Mouse (Mus musculus): Measurements from ENCODE around the gene Kctd12b. TPM values are rescaled to one million over a fixed set of nuclear protein-coding genes. Genes with fewer than 3 reads are reported as not detected.

Kctd12b gene
- polyA plus RNA-seq, 1 experiment: 4.6 TPM

GRCm38 (mm10) chrX:153640615-153641014 is 55.6 kb downstream of the Kctd12b start:
- TF ChIP-seq POLR2A (IDR thresholded peaks at IDR 0.05; ENCODE audit: borderline replicate concordance, extremely low read depth, insufficient read depth, insufficient read length, poor library complexity, severe bottlenecking): no peak
- peak; percentile 21; the same call in 1 of the 2 replicates for TF ChIP-seq CTCF (IDR thresholded peaks at IDR 0.05; ENCODE audit: borderline replicate concordance, extremely low read depth, insufficient read depth, insufficient read length)
- no peak for DNase-seq (ENCODE audit: low read depth)

DNA sequence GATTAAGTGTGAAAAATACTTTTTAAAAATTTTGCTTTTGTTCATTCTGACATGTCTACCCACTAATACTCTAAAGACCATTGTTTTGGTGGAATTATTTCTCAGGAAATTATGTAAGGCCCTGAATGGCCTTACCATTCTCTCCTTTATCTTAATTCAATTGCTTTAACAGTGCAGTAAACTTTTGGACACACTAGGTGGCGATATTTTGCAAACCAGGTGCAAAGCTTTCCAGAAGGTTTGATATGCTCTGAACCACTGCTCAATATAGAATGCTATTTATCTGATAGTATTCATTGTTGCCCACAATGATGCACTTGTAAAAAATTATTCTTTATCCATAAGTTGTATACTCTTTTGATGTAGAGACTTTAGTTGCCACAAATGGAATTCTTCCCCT is 59.9 kb downstream of the Kctd12b start:
- DNase-seq (ENCODE audit: low read depth): peak; percentile 51
- TF ChIP-seq POLR2A (IDR thresholded peaks at IDR 0.05; ENCODE audit: borderline replicate concordance, extremely low read depth, insufficient read depth, insufficient read length, poor library complexity, severe bottlenecking) (no peak), CTCF (IDR thresholded peaks at IDR 0.05; ENCODE audit: borderline replicate concordance, extremely low read depth, insufficient read depth, insufficient read length) (peak; percentile 34; the same call in 1 of the 2 replicates)

Other genes starting within 250 kb of the Kctd12b start
- 159 and 208 TPM in 2 replicates for gene Ubqln2, start 198.2 kb downstream of the Kctd12b start, polyA plus RNA-seq (2012; rRNA removed)
- gene Cypt3, start 137.8 kb downstream of the Kctd12b start, polyA plus RNA-seq (2012; rRNA removed): not detected in 2 replicates
- gene Nbdy, start 27.2 kb upstream of the Kctd12b start, polyA plus RNA-seq (2012; rRNA removed): 101 and 104 TPM in 2 replicates
- gene Spin2c, start 135.8 kb upstream of the Kctd12b start, polyA plus RNA-seq (2012; rRNA removed): 12.2 and 13.1 TPM in 2 replicates